Mouse (Mus musculus): Measurements from ENCODE around the gene Arpc1b.
A peak's percentile ranks its signal among the peaks of the same experiment; 100 is the strongest.

Arpc1b gene

GRCm38 (mm10) chr5:145165184-145165583, 51.2 kb downstream of the Arpc1b start:
- DNase-seq (ENCODE audit: low spot score): no peak

- DNase-seq (ENCODE audit: low spot score): peak; percentile 93
These were observed 52.7 kb downstream of the Arpc1b start, which contains the start of the genes Ptcd1 and Cpsf4 for GRCm38 (mm10) chr5:145166536-145167305. Gene Ptcd1, minus strand, starts transcription at chr5:145167108. Gene Cpsf4, plus strand, starts transcription at chr5:145167213.

GRCm38 (mm10) chr5:145167306-145167661, 53.3 kb downstream of the Arpc1b start:
- DNase-seq (ENCODE audit: low spot score): no peak

GRCm38 (mm10) chr5:145178461-145178980, 64.5 kb downstream of the Arpc1b start:
- DNase-seq (ENCODE audit: low spot score): no peak

Data from ovary, postnatal 10 days (tissue).